Mouse (Mus musculus) embryo, embryonic 11.5 days (tissue): ENCODE measurements around the gene Scamp4.
"Not testable (repeated sequence)": the region's sequence is repeated elsewhere in the genome, so short reads cannot be mapped to it uniquely, and the experiment has no call there.

ENCODE experiments used
- DNase-seq: peaks from one replicate; pipeline ENCODE4 v3.0.0-alpha.2; 2012; ENCODE audit warnings: low read depth, low spot score

Gene Scamp4

DNA sequence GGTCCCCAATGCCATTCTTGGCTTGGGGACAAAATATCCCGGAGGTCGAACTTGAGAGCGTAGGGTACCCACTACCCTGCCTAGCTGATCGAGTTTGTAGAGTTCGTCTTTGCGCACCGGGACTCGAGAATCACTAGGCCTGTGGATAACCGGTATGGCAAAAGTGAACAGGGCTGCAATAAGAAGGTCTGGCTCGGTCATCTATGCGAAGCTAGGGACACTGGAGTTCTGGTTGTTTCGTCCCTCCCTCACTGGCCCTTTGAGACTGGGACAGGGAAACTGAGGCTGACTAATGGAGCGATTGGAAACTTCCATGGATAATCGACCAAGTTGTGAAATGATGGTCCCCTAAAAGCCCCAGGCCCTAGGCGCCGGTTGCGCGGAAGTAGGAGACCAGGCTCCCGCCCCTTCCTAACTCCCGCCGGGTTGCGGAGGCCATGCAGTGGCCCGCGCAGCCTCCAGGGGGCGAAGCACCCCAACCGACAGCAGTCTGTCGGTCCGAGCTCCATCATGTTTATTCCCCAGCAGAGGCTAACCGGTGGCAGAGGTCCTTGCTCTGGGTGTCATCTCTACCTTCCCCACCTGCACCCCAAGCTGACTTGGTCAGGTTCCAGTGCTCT is 24.4 kb upstream of the Scamp4 start:
- peak; percentile 69 for DNase-seq

- no peak for DNase-seq
Observed at GRCm38 (mm10) chr10:80578911-80579310, 23.8 kb upstream of the Scamp4 start.

GRCm38 (mm10) chr10:80583047-80583446 is 19.6 kb upstream of the Scamp4 start:
- DNase-seq = no peak

GRCm38 (mm10) chr10:80584045-80584488 is 18.6 kb upstream of the Scamp4 start:
- DNase-seq = no peak

GRCm38 (mm10) chr10:80584642-80585552 is 17.8 kb upstream of the Scamp4 start:
- DNase-seq = no peak

DNA sequence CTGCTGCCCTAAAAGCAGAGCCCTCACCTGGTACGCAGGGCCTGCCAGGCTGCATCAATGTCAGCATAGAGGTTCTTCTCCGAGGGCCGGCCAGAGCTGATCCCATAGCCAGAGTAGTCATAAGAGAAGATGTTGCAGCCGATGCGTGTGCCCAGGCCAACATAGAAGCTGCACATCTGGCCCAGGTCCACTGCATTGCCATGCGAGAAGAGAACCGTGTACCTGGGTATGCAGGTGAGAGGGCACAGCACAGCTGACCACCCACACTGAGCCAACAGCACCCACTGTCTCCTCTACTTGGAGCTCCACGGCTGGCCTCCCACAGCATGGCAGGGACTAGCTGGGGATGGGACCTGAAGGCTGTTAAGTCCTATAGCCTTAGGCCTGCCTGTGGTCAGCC is 17.1 kb upstream of the Scamp4 start:
- DNase-seq = no peak

GRCm38 (mm10) chr10:80586407-80587304 is 16.0 kb upstream of the Scamp4 start:
- DNase-seq = no peak

DNA sequence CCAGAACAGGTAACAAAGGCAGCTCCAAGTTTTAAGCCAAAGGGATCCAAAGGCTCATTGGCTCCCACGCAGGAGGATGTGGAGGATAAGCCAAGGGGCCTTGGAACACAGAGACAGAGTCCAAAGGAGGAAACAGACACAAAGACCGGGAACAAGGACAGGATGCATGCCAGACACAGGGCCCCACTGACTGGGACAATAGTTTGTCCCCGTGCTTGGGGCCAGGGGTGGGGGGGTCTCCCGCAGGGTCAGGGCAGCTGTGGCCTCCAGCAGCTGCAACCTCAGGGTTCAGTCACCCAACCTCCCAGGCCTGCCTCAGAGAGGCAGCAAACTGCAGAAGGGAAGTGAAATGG is 15.4 kb upstream of the Scamp4 start:
- no peak for DNase-seq

DNA sequence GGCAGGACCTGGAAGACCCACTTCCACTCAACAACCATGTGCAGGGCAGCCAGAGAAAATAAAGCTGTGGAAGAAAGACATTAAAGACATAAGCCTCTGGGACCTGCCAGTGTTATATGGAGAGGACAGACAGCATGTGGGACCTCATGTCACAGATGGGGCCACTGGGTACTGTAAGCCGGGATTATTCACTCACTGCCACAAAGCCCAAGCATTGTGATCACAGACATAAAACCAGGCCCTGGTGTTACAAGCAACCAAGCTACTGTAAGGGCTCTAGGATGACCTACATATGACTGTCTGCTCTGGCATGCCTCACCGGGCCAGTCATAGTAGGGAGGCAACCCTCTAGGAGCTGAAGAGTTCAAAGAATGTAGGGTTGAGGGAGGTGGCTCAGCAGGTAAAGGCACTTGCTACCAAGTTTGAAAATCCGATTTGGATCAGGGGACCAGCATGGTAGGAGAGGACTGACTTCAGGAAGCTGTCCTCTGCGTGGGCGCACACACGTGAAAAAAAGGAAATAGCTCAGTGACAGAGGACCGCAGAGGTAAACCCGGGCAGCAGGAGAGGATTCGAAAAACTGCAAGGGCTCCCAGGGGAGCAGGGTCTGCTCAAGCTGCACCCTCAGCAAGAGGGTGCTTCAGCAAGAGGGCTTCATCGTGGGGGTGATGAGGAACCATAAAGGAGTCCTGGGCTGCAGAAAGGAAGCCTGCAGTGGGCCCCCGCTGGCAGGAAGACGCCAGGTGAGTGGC is 13.4 kb upstream of the Scamp4 start:
- DNase-seq = no peak

DNA sequence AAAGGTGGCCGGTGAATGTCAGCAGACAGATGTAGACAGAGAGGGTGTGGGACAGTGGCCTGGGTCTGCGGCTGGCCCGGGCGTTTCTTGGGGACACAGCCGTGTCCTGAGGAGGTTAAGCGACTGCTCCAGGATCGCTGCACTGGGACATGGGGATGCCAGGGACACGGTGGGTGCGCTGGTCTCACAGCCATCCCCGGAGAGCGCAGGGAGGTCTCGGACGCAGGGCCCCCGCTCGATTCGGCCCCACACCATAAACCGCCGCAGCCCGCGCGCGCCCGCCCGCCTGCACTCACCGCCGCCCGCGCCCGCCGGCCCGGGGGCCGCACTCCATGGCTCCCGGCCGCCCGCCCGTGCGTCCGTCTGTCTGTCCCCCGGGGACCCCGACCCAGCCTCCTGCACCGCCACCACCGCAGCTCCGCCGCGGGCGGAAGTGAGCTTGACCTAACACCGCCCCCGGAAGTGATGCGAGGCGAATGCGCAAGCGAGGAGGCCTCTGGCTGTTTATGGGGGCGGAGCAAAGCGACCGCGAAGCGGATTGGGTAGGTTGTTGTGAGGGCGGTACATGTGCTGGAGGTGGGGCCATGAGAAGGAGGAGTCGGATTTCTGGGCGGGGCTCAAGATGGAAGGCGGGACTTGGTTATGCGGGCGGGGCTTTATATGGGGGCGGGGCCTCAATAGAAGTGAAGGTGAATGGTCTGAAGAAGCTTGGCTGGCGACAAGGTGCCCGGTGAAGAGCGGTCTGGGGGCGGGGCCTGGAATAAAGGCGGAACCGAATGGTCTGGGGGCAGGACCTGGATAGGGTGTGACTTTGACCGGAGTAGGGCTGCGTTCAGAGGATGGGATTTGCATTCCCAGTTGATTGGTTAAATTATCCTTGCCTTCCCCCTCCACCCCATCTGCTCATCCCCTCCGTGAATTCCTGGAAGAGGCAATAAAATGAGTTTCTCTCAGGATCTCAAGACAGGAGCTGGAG is 12.5 kb upstream of the Scamp4 start, which contains the start of gene Abhd17a:
Abhd17a (minus strand) TSS at position 463 of the 976 bp plus-strand sequence.
- peak; percentile 98 for DNase-seq

DNA sequence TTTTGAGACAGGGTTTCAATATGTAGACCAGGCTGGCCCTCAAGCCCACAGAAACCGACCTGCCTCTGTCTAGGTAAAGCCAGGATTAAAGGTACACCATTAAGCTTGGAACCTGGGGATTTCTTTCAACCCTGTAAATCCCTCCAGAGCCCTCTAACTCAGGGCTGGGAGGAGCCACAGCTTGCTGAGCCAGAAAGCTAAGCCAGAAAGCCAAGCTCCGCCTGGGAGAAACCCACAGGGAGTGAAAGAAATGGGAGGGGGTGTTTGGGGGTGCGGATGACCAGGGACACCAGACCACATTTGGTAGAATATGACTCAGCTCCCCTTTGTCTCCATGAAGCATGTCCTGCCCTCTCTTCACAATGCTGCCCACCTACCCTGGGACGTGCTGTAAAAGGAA is 6.4 kb upstream of the Scamp4 start:
- DNase-seq = no peak

GRCm38 (mm10) chr10:80603364-80603763 is 692 bp downstream of the Scamp4 start:
- DNase-seq = no peak

DNA sequence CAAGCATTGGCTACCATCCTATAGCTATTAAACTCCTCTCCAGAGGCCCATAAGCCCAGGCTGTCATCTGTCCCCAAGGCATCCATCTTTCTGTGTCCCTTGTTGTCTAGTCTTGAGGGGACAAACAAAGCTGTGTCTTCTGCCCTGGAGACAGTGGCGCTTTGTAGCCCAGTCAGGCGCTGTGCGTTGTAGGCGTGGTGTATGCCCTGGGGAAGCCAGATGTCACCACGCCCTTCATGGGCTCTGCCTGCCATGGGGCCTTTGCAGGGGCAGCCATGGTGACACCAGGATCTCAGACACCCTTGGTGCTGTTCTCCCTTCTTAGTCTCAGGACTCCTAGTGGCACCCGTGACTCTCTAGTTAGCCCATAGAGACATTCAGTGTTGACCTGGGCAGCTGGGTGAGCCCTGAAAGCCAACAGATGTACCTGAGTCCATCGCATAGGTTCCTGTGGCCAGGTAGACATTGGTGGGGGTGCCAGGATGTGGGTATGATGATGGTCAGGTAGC is 1.4 kb downstream of the Scamp4 start:
- DNase-seq = no peak

DNA sequence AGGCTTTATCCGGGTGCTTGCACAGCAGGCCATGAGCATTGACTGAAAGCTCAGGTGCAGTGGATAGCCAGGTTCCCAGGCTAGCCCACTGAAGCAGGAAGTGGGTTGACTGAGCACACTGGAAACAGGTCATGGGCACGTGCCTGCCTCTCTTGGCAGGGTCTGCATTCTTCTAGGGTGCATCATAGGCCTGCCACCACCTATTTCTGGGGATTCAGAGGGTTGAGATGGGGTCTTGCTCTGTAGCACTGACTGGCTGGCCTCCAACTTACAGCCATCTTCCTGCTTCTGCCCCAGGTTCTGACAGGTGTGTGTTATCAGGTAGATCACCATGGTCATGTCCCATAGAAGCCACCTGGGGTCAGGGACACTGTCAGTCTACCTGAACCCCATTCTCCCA is 2.3 kb downstream of the Scamp4 start:
- DNase-seq = no peak

GRCm38 (mm10) chr10:80605721-80606120 is 3.0 kb downstream of the Scamp4 start, which contains the start of gene Gm49322:
Gene Gm49322 (plus strand): TSS chr10:80606021.
- DNase-seq = not testable (repeated sequence)

GRCm38 (mm10) chr10:80606306-80606705 is 3.6 kb downstream of the Scamp4 start:
- no peak for DNase-seq

DNA sequence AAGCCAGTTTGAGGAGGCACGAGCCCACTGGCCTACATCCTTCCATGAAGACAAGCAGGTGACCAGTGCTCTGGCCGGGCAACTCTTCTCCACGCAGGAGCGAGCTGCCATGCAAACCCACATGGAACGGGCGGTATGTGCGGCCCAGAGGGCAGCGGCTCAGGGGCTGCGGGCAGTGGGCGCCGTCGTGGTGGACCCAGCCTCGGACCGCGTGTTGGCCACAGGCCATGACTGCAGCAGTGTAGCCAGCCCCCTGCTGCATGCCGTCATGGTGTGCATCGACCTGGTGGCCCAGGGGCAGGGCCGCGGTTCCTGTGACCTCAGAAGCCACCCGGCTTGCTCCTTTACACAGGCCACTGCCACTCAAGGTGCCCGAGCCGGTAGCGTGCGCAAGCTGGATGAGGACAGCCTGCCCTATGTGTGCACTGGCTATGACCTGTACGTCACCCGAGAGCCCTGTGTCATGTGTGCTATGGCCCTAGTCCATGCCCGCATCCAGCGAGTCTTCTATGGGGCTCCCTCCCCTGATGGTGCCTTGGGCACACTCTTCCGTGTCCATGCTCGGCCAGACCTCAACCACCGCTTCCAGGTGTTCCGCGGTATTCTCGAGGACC is 4.2 kb downstream of the Scamp4 start:
- no peak for DNase-seq

DNA sequence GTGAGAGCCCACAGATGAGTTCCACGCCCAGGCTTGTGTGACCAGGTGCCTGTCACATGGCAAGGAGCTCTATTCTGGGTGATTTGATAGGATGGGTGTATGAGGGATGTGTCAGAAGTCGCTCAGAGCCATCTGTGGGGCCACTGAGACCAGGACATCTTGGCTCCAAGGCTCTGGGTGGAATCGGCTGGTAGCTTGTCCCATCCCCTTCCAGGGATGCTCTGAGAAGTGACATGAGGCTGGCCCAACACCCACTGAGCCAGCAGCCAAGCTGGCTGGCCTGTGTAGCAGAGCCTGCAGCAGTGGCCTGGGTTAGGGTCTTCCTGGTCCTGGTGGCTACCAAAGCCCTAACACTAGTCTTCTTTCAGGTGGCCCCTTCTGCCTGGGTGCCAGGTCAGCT is 5.8 kb downstream of the Scamp4 start:
- no peak for DNase-seq

DNA sequence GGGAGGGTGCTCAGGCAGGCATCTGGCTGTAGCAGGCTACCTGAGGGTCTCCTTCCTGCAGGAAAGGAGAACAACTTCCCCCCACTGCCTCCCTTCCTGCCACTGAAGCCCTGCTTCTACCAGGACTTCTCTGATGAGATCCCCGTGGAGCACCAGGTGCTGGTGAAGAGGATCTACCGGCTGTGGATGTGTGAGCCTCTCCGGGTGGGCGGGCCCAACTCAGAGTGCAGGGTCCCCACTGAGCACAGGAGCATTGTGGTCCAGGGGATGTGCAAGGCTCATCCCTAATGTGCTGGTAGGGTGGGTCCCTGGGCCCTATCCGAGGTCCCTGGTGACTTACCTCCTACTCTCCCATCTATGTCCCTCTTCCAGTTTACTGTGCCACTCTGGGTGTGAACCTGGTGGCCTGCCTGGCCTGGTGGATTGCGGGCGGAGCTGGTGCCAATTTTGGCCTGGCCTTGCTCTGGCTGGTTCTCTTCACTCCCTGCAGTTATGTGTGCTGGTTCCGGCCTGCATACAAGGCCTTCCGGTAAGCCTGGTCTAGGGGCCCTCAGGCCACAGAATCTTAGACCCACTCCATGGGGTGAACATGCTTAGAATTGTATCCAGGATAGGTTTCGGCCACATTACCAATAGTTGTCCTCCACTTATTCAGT is 6.7 kb downstream of the Scamp4 start:
- DNase-seq = no peak
